Mouse (Mus musculus): ENCODE measurements around the gene Hmox1.

DNA sequence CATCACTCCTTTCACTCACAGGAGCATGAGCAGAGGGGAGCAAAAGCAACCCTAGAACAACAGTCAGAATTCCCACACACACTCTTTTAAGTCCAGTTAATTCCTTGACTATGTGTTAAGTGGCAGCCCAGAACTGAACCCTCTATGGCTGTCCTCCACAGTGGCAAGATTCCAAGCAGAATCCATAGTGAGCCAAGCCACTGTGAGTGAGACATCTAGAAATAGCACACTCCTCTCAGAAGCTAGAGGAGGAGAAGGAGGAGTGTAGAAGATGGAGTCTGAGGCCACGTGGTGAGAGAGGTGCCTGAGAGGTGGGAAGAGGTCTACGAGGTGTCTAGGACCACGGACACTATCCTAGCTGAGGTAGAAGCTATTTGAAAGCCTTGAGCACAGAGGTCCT lies 28.6 kb upstream of the Hmox1 start:
- TF ChIP-seq CTCF (IDR thresholded peaks at IDR 0.05; ENCODE audit: low read depth) (no peak), EP300 (IDR thresholded peaks at IDR 0.05; ENCODE audit: low read depth) (no peak)

Data from liver, postnatal 0 days (tissue).